Mouse (Mus musculus) left cerebral cortex, adult 11 months (tissue): ENCODE measurements around the gene Srp72.

Experiments
- DNase-seq: peaks from one replicate; pipeline ENCODE4 v3.0.0; 2022; ENCODE audit warnings: low spot score

The Srp72 gene

DNA sequence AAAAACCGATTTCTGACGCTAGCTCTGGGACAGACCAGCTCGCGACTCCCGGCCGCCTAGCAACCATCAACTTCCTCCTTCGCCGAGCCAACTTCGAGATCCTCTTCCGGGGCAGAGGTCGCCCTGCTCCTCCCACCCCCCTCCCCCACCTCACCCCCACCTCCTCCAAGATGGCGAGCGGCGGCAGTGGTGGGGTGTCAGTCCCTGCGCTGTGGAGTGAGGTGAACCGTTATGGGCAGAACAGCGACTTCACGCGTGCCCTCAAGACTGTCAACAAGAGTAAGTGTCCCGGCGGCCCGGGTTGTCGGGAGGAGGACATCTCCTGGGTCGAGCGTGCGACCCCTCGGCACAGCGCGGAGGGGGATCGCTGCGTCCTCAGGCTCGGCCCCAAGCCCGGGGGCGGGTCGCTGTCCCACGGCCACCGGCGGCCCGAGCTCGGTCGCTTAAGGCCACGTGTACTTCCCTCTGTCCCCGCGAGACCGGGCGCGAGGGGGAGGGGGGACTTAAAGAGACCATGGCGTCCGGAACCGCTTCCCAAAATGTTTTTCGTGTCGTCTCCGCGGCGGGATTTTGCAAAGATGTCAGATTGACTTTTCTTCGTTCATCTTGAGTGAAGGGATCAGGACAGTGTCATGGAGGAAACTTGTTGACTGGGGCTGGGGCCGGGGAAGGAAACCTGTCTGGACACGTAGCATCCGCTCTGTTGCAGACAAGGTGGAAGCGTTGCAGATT, at the start of gene Srp72:
Gene Srp72 (plus strand): TSS at position 130 of the 732 bp plus-strand sequence.
- DNase-seq, result peak; percentile 75

DNA sequence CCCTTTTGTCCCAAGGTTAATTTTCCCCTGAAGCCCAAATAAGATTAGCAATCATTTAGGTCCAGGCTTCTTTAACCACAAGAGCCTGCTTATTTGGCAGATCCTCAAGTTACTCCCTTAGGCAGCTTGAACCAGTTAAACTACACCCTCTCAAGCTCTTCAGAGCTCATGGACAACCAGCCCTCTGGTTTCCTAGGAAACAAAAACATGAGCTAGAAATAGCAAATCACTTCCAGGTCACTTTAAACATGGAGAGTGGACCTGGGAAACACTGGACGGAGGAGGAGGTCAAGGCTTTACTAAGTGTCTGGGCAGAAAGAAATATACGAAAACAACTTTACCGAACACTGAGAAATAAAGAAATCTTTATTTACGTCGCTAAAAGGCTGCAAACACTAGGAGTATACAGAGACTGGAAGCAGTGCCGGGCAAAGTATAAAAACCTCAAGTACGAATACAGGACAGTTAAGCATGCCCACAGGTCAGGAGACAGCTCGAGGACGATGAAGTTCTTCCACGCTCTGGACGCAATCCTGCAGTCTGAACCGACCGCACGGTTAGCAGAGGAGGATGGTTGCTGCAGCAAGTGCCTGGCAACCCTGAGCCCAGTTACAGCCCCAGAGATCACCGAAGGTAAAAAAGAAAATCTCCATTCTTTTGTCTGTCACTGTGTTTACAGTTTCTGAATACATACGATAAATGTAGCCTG, 46.2 kb upstream of the Srp72 start:
- DNase-seq, result no peak

GRCm38 (mm10) chr5:76929180-76929877, 45.2 kb upstream of the Srp72 start:
- no peak for DNase-seq

- DNase-seq, result no peak
Measured at GRCm38 (mm10) chr5:76939717-76940116, 34.8 kb upstream of the Srp72 start.

- no peak for DNase-seq
Measured at GRCm38 (mm10) chr5:76941975-76942374, 32.5 kb upstream of the Srp72 start.

GRCm38 (mm10) chr5:76942505-76942904, 32.0 kb upstream of the Srp72 start:
- DNase-seq, result no peak

- no peak for DNase-seq
Measured at GRCm38 (mm10) chr5:76944965-76945677, 29.4 kb upstream of the Srp72 start.

- DNase-seq, result no peak
Measured at GRCm38 (mm10) chr5:76945678-76946033, 28.8 kb upstream of the Srp72 start.

DNA sequence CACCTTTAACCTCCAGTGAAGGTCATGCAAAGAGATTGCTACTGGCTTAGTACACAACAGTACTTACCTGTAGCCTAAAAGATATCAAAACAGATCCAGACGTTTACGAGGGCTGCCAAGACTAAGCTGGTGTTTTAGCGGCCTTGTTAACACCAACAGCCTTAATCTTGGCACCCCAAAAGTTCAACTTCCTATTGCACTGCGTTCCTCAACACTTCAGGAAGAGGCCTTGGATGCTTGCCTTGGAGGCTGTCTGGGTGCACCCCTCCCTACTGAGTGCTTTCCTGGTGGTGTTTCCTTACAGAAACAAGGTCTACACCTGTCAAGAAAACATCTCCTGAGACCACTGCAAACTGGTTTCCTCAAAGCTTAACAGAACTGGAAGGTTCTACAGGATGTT, 27.3 kb upstream of the Srp72 start:
- DNase-seq, result no peak

DNA sequence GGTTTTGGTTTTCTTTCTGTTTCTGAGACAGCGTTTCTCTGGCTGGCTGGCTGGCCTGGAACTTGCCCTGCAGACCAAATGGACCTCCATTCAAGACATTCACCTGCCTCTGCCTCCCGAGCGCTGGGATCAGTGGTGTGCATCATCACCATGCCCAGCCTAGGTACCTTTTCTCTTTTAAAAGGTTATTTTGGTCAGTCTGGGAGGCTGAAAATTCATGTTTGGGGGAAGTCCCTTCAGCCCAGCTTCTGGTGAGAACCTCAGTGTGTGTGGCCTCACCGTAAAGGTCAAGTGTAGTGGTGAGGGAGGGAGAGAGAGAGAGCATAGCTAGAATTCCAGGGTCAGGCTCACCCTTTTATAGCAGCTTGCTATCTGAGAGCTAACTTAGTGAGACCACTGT, 26.7 kb upstream of the Srp72 start:
- no peak for DNase-seq

DNA sequence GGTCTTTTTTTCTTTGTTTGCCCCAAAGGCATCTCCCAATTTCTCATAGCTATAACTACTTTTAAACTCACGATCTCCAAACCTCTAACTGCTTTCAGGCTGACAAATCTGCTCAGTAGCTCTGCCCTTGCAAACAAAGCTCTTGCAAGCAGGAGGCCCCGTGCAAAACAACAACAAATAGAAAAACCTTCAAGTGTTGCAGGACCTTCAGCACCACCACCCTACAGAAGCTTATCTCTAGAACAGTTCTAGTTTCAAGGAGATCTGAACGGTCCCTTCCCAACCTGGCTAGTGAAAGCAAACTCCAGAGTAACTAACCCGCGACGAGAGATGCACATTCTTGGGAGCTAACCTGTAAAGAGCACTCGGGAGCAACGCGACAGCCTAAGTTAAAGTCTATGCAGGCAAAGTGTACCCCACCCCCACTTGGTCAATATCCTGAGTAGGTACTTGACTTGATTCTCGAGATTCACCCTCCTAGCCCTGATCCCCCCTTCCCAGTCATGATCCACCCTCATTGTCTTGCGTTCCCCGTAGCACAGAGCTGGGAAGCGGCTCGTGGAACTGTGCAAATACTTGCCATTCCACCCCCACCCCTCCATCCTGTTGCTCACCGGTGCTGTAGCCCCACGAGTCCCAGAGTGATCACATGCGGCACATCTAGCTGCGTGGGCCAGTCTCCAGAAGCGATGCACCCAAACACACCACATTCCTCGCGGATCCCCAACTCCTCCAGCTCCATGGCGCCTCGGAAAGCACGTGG, 24.0 kb upstream of the Srp72 start:
- no peak for DNase-seq

DNA sequence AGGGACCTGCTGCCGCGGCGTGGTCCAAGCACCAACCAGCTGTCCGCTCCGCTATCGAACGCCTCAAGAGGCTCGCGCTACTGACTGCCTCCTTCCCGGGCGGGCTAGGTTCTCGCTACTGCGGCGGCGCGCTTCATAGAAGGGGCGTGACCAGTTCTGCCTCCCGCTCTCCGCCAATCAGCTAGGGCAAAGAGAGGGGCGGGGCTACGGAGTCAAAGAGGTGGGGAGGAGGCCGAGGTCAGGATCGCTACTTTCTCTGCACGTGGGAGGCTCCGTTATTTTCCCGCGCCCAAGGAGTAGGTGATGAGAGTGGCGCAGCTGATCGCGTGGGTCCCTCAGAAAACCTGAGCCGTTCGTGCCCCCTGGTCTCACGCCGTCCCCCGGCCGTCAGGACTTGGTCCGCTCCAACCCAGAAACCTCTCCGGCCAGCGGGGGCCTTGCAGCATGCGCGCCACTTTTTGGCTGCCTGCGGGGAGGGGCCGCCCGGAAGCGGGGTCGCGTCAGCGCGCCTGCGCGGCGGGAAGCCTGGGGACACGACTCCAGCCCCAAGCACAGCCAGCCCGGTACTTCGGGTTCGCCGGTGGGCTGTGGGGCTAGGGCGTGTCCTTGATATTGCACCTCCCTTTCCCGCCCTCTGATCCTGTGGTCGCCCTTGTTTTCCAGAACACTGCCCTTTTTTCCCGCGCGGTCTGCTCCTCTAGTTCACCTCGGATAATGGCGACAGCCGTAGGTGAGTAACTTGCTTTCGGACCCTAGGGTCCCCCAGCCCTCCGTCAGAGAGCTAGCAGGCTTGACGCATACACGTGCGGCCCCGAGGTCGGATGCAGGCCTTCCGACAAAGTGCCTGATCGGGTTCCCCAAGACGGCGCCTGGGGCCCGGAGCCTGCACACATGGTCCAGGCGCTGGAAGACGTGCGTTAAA, 23.1 kb upstream of the Srp72 start, which contains the start of the genes Paics and Ppat:
Gene Paics (plus strand): TSS at position 202 of the 922 bp plus-strand sequence.
Gene Ppat (minus strand): TSS at position 473 of the 922 bp plus-strand sequence.
- peak; percentile 96 for DNase-seq

DNA sequence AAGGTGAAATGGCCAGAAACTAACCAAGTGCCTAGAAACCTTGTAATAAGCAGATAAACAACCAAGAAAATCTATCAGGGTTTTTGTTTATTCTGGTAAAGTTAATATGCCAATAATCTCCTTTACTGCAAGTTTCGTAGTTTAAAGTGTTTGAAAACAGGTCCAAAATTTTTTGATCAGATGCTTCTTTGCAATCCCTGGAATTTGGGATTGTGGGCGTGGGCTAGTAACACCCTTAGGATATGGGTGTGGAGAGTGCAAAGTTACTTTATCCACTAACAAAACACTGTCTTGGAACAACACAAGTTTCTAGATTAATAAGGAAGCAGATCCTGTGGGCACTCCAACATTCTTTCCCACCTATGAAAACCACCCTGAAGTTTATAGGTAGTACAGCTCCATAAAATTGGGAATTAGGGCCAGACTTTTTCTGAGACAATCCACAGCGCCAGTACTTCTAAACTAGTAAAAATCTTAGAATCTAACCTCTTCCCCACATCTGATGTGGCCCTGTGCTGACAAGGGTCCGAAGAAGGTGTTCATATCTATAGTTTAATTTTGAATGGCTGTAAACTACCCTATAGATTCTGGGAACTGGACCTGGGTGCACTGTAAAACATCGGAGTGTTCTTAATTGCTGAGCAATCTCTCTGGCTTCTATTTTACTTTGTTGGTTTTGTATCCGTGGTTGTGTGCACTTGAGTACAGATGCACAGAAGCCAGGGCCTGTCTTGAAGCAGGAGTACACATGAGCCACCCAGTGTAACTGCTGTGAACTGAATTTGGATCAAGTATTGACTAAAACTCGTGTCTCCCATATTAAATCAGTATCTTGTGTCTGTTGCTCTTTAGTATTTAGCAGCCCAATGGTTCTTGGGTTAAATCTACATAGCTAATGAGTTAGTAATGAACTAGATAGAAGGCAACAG, 22.1 kb upstream of the Srp72 start:
- DNase-seq, result no peak

DNA sequence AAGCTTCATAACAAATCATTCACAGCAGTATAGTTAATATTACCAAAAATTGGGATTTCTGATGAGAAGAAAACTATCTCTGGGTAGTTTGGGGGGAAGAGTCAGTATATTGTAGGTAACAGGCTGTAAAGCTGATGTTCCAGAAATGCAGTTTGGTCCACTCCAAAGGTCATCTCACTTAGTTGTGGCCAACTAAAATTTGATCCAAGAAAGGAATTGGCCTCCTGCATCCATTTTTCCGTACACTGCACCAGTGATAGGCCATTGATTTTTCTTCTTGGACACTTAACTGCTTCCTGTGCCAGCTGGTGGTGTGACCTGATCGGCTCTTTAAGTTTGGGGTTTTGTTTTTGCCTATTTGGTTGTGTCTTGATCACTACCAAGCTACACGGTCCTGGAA, 20.7 kb upstream of the Srp72 start:
- DNase-seq, result no peak

DNA sequence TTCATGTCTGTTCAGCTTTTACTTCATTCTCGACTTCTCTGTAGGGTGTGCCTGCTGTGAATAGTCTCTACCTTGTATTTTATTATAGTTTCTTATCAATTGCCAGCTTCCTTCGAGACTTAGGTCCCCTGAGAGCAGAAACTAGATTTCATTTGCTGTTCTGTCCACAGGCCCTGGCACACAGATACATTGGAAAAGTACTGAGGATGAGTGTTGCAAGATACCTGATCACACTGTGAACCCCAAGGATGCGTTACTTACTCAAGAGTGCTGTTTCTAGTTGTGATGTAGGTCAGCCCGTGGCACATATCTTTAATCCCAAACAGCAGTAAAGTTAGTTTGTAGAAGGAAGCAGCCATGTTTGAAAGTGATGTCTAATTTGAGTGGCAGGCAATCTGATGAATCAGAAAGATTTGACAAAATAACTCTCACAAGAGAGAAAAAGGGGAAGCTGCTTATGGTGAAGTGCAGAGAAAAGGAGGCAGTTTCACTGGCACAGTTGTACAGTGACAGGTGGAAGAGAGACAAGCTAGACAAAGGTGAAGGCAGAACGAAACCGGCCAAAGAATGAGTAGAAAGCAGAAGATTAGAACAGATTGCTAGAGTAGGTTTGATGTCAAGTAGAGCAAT, 20.1 kb upstream of the Srp72 start:
- DNase-seq, result no peak

DNA sequence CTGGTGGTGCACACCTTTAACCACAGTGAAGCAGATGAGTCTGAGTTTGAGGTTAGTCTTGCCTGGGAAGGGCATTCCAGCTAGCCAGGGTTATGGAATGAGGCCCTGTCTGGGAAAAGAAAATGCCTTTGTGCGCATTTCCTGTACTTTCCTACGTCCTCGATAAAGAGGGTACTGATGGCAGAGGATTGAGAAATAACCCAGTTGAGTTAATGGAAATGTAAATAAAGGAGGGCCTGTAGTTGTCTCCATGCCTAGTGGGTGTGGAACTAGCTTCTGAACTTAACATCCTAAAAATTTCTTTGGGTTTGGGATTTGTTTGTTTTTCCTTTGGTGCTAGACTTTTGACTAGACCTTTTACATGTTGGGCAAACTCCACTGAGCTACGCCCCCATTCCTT, 19.0 kb upstream of the Srp72 start:
- DNase-seq, result no peak

DNA sequence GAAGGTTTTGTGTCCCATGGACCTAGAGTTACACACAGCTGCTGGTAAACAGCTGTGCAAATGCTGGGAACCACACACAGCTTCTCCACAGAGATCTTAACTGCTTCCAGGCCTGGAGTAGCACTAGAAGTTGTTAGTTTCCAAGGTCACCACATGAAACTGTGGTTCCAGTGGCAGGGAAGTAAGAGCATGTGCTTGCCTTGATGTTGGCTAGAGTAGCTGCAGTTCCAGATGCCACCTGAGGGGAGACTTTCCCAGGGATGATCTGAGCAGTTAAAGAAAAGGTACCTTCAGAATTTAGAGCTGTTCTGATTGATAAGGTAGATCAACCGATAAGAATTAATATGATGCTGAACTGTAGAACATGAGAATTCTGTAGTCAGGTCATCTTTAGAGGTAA, 16.5 kb upstream of the Srp72 start:
- no peak for DNase-seq

- no peak for DNase-seq
Measured at GRCm38 (mm10) chr5:76959587-76959986, 14.9 kb upstream of the Srp72 start.

GRCm38 (mm10) chr5:76962545-76962944, 11.9 kb upstream of the Srp72 start:
- DNase-seq, result no peak
